Mouse (Mus musculus) CH12F3 (cell line): Measurements from ENCODE around the gene Eif3c.

Source experiments
- in situ Hi-C: fragments of 300-500 bp; cut with MboI; formaldehyde crosslinking; loops from 2 replicates; pipeline ENCODE4 v1.14.3; 2020; ENCODE audit warnings: low sequenced_read_pairs

Gene Eif3c

DNA sequence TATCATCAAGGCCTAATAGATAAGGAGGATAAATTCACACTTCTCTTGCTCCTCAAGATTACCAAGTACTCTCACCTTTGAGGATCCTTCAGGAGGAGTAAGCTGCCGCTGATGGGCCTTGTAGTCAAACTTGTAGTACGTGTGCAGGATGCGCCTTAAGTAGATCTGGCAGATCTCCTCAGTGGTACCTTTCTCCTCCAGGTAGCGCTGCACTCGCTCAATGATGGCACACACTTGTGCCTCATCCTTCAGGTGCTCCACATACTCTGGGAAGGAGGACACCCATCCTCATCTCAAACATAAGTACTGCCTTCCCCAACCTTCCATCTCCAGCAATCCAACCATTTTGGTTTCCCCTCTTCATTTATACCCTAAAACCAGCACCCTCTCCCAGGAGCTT is 9.6 kb downstream of the Eif3c start:
- in situ Hi-C loops = no loop called here

DNA sequence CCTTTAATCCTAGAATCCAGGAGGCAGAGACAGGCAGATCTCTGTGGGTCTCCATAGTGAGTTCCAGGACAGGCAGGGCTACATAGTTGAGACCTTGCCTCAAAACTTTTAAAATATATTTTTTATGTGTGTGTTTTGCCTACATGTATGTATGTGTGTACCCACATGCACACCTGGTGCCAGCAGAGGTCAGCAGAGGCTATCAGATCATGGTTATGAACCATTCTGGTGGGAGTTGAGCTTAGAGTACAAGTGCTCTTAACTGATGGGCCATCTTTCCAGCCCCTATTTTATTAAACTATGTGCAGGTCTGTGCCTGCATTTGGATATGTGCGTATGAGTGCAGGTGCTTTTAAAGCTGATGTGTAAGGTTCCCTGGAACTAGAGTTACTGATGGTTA is 11.4 kb downstream of the Eif3c start:
- in situ Hi-C loops = no loop called here

DNA sequence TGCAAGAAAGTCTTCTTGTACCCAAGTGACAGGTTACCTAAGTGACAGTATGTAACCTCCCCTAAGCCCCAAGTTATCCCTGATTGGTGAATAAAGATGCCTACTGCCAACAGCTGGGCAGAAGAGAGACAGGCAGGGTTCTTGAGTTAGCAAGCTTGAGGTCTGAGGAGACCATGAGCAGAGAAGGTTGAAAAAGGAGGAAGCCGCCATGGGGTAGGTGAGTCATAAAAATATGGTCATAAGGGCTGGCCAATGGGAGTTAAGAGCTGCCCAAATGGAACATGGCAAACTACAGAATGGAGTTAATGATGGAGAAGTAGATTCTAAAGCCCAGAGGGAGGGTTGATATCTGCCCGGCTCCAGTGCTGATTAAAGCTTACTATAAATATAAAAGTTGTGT is 20.6 kb downstream of the Eif3c start:
- in situ Hi-C loops = no loop called here

DNA sequence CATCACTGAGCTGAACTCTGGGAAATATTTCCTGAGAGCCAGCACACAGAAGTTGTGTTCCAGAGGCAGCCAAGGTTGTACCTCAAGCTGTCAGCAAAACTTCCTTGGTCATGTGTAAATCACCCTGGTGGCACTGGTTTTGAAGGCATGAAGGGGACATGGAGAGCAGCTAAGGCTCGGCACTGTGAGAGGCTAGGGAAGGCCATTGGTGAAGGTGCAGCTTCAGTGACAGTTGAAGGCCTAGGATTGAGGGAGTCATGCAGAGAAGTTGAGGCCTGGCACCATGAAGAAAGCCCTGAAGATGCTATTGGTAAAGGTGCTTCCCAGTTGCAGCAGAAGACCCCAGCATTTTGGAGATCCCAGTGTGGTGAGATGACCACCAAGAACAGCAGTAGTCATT is 24.6 kb downstream of the Eif3c start:
- in situ Hi-C loops = no loop called here

DNA sequence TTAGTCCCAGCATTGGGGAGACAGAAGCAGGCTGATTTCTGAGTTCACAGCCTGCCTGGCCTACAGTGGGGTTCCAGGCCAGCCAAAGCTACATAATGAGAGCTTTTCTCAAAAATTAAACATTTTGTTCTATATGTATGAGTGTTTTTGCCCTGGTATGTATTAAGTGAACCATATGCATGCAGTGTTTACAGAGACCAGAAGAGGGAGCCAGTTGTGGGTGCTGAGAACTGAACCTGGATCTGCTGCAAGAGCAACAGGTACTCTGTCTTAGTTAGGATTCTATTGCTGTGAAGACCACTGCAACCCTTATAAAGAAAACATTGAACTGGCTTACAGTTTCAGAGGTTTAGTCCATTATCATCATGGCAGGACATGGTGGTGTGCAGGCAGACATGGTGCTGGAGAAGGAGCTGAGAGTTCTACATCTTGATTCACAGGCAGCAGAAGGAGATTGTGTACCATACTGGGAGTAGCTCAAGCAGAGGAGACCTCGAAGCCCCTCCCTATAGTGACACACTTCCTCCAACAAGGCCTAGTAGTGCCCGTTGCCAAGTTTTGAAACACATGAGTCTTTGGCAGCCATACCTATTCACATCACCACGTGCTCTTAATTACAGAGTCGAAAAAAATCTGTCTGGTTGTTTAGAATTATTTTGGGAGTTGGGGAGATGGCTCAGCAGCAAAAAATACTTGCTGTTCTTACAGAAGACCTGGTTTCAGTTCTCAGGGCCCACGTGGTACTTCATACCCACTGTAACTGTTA is 28.2 kb downstream of the Eif3c start:
- in situ Hi-C loops = no loop called here

DNA sequence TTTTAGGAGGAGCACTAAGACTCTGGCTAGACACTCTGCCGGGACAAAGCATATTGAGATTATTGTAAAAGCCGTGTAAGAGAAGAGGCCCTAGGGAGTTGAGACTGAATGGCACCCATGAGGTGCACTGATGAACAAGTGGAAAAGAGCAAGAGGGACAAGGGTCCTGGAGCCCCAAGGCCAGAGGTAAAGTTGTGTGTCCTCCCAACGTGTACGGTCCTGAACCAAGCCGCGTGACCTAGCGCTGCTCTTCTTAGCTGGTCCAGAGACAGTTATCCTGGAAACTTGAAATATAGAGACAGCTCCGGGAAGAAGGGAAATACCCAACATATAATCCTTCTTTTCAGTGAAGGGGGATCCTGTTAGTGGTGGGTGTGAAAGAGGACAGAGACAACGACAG is 29.7 kb downstream of the Eif3c start:
- in situ Hi-C loops = no loop called here

DNA sequence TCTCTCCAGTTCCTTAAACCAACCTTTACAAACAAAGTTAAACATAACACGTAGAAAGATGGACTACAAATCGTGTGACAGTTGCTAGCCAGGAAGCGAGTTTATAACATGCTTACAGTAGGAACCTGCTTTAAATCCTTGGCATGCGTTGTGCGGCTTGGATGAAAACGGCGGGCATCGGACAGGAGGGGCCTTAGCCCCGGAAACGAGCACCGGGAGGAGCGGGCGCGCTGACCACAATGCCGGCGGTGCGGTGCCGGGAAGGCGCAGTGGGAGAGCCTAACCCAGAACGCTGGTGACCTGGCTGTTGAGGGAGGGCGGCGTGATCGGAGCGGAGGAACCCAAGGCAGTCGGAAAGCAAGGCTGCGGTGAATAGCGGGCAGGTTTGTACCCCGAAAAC is 30.4 kb downstream of the Eif3c start:
- in situ Hi-C loops = no loop called here

DNA sequence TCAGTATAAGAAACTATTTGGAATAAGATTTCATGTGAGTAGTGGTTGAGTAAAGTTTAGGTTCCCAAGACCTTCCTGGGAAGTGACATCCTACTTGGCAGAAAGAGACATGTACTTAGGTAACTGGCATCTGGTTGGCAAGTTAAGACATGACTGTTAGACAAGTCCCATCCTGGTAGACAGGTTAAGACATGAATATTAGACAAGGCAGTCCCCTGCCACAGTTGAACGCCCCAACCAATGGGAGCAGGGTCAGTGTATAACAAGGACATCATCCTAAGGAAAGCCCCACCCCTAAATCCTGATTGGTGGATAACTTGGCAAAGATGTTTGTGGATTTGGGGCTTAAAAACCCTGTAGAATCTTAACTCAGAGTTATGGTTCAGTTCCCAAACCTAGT is 32.8 kb downstream of the Eif3c start:
- in situ Hi-C loops = no loop called here

DNA sequence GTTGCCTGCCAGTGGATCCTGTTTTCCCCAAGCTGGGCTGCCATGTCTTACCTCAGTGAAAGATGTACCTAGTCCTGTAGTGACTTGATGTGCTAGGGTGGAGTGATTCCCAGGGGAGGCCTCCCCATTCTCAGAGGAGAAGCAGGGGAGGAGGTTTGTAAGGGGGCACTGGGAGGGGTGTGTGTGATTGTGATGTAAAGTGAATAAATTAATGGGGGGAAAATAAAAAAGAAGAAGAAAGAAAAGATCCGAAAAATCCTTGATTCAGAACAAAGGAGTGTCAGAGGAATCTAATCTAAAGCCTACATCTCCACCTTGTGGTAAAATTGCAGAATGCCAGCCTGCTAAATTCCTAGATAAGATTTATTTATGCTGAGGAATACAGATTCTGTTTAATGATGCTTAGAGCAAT is 38.0 kb downstream of the Eif3c start:
- in situ Hi-C loops = loop anchor here (10.0 kb wide), 1 partner anchor 133 kb away; the partner anchor contains the start of gene Nfatc2ip

DNA sequence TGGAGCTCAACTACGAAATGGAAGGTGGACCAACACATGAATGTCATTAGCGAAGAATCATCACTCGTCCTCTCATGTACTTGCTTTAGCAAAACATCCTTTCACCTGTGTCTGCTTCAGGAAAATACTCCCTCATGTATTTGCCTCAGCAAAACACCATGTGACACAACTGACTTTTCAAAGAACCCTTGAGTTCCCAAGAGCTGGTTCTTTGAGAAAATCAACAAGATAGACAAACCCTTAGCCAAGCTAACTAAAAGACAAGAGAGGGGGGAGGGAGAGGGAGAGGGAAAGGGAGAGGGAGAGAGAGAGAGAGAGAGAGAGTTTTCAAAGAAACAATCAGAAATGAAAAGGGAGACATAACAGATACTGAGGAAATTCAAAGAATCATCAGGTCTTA is 42.9 kb downstream of the Eif3c start:
- in situ Hi-C loops = loop anchor here (10.0 kb wide), 1 partner anchor 129 kb away; the partner anchor contains the start of gene Nfatc2ip

DNA sequence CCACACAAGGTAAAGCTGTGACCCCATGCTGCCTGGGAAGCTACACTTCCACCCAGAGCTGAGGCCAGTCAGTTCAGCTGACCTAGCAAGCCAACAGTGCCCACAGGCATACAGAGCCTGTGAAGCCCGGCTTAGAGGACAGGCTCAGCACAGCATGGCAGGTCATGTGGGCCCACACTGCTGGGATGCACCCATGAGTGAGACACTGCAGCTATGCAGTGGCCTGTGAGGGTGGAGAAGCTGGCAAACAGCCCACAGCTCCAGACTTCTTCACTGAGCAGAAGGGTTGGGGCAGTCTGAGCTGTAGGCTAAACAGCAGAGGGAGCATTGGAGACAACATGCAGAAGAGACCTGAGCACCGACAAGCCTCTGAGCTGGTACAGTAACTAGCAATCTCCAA is 46.7 kb downstream of the Eif3c start:
- in situ Hi-C loops = no loop called here

DNA sequence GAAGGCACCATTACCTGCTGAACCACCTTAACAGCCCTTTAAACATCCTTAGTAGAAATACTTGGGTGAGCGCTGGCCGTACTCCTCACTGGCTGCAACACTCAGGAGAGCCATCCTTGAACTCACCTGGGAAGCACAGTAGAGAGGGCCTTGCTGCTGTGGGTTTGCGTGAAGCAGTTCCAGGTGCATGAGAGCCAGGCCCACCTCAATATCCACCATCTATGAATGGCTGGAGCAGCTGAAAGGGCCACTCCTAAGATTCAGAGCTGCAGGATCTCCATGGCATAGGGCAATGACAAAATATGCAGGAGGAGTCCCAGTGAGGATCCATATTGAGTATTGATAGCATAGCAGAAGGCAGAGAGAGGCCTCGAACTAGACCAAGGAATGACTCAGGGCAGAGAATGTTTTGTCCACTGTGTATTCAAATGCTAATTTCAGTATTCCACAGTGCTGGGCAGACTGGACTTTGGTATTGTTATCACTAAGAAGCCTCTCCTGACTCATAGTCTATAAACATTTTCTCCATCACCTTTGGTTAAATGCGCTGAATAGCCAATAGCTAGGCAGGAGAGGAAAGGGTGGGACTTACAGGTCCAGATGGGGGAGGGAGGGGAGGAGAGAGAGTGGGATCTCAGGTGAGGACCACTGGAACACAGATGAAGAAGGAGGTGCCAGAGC is 47.8 kb downstream of the Eif3c start:
- in situ Hi-C loops = no loop called here

DNA sequence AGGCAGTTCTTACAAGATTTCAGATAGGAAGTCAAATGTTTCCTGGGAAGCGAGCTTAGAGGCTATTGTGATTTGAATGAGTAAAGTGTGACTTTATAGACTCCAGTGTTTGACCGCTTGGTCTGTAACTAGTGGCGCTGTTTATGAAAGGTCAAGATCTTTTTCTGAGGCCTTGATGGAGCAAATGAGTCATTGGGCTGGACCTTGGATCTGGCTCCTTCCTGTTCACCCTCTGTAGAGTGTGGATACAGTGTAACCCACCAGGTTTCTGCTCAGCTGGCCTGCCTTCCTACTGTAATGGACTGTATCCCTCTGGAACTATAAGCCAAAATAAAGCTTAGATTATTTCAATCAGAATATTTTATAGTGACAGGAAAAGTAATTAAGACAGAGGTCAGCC is 54.9 kb downstream of the Eif3c start:
- in situ Hi-C loops = no loop called here

DNA sequence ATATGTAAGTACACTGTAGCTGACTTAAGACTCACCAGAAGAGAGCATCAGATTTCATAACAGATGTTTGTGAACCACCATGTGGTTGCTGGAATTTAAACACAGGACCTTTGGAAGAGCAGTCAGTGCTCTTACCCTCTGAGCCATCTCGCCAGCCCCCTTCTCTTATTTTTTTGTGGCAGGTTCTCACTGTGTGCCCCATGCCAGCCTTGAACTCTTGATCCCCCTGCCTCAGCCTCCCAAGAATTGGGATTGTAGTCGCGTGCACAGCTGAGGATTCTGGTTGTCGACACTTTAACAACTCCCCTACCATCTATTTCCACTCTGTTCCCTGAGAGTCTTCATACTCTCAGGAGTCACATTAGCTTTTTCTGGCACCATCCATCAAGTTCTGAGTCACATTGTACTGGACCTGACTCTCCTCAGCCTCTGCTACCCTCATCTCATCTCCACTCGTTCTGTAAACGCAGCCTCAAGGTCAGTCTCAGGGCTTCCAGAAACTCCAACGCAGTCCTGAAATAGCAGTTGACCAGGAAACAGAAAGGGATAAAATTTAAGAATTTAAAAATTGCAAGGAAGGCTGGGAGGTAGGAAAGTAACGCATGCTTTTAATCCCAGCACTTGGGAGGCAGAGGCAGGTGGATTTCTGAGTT is 59.0 kb downstream of the Eif3c start:
- in situ Hi-C loops = no loop called here

DNA sequence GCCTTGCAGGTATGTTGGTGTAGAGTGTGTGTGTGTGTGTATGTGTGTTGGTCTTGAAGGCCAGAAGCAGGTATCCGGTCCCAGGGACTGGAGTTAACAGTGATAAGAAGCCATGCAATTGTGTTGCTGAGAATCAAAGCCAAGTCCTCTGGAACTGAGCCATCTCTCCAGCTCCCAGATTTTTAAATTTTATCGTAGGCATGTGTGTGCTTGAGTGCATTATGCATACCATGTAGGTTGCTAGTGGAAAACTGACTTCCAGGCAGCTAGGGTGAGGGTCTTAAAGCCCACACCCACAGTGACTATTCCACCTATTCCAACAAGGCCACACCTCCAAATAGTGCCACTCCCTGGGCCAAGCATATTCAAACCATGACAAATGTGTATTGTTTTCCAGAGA is 61.3 kb downstream of the Eif3c start:
- in situ Hi-C loops = no loop called here

DNA sequence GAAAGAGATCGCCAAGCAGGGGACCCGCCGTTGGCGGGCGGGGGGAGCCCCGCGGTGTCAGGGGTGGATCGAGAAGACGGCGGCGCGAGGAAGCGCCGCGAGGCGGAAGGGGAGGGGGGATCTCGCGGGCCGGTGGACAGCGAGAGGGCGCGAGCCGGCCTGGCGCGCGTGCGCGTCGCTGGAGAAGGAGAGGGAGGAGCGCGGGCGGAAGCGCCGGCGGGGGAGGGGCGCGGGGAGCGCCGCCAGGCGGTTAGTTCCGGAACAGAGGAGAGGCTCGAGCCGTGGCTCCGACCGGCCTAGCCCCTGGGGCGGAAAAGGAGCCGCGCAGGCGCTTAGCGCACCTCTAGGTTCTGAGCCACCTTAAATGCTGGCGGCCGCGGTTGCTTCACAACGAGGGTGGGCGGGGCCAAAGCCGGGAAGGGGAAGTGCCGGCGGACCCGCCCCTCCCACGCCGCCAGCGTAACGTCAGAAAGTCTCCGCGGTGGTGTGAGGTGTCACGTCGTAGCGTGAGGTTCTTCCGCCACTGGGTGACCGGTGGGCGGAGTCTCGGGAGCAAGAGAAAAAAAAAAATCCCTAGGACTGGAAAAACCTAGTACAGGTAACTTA is 62.8 kb downstream of the Eif3c start, which contains the start of gene Atxn2l:
TSS of gene Atxn2l (minus strand) at position 165 of the 606 bp plus-strand sequence.
- in situ Hi-C loops = no loop called here

DNA sequence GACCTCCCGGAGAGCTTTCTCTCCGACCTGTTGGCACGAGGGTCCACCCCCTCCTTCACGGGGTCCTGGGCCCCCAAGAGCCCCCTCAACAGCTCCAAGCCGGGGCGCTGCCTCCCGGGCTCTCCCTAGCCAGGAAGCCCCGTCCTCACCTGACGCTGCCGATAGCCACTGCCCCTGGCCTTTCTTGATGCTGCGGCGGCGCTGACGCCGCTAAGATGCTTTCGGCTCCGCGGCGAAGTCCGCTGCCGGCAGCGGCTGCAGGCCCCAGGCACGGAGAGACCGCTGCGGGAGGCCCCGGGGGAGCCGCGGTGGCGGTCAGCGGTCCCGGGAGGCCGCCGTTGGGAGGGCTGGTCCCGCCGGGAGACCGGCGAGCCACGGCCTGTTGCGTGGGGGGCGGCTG is 63.5 kb downstream of the Eif3c start:
- in situ Hi-C loops = no loop called here

DNA sequence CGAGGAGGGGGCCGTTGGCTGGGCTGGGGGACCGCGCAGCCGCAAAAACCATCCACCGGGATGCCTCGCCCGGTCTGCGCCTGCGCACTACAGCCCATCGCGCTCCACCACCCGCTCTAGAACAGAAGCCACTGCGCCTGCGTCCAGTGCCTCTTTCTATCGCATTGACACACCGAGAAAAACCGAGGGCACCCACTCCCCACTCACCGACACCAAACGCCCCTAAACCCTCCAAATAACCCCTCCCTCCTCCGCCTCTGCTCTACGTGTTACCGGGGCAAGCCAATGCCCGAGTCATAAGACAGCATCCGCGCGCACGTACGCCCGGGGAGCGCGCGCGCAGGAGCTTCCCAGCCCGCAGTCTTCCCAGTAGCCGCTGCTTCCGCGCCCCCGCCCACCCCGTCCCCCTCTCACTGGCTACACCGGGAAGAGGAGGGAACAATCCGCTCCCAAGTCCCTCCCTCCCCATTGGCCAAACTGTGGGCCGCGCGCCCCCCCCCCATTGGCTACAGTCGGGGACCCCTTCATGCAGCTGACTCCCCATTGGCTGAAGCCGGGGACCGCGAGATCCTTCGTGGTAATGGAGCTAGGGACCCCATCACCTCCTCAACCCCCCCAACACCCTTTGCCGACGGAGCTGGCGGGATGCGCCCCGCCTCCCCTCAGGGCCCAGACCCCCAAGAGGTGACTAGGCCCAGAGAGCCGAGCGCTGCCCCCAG is 64.0 kb downstream of the Eif3c start:
- in situ Hi-C loops = no loop called here

DNA sequence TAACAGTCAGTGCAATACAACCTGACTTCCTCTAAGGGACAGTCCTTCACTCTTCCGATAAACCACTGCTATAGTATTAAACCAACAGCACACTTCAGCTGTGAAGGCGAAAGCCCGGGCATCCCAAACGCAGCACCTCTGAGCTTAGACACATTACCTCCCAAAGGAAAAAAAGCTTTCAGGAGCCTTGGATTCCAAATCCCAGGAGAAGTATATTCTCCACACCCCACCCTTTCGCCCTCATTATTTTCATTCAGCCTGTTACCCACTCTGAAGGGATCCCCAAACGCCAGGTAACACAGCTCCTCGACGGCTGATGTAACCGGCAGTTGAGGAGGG is 64.6 kb downstream of the Eif3c start:
- in situ Hi-C loops = no loop called here

DNA sequence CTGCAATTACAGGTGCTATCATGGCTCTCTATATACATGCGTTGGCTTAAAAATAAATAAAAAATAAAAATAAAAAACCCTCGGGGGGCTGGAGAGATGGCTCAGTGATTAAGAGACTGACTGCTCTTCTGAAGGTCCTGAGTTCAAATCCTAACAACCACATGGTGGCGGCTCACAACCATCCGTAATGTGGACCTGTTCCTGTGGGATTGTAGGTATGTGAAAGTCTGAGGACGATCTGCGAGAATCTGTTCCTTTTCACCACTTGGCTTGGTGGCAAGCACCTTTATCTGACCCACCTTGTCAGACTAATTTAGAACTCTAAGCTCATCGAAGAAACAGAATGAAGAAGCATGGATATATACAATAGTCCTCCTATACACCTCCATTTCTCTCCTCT is 66.8 kb downstream of the Eif3c start:
- in situ Hi-C loops = no loop called here

DNA sequence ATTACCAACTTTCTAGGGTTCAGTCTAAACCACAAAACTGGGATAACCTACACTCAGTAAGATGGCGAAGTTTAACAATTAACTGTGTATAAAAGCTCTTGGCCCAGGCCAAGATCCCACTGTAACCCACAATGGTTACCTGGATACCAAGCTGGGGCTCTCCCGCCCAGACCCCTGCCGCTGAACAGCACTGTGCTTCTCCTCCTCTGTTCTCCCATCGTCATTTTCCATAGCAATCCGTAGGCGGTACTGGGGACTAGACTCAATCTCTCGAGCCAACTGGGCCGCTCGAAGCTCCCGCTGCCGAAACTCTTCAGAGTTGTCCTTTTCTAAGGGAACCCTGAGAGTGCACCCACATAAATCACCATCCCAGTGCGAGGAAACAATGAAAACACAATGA is 68.2 kb downstream of the Eif3c start:
- in situ Hi-C loops = no loop called here
